Mouse (Mus musculus): ENCODE data around the gene Gpr152. TPM values are rescaled to one million over a fixed set of nuclear protein-coding genes. Genes with fewer than 3 reads are reported as not detected.
A peak's percentile ranks its signal among the peaks of the same experiment; 100 is the strongest.
"Not testable (repeated sequence)": the region's sequence is repeated elsewhere in the genome, so short reads cannot be mapped to it uniquely, and the experiment has no call there.

The Gpr152 gene
- total RNA-seq, 2 experiments from 2014 or later: not detected

GRCm38 (mm10) chr19:4108535-4108934 lies 31.1 kb upstream of the Gpr152 start:
- intact Hi-C loops (cut with DNase I): no loop called here

GRCm38 (mm10) chr19:4112063-4112960 lies 27.3 kb upstream of the Gpr152 start:
- no peak for DNase-seq
- intact Hi-C loops (cut with DNase I): no loop called here

More at GRCm38 (mm10) chr19:4108535-4108934, 31.1 kb upstream of the Gpr152 start:
- DNase-seq: no peak

GRCm38 (mm10) chr19:4113186-4113805 lies 26.3 kb upstream of the Gpr152 start:
- DNase-seq: peak; percentile 75 to 81
- intact Hi-C loops (cut with DNase I): no loop called here

GRCm38 (mm10) chr19:4113806-4114230 lies 25.8 kb upstream of the Gpr152 start:
- intact Hi-C loops (cut with DNase I): no loop called here
- peak; percentile 15 to 29 for DNase-seq

- no peak for DNase-seq
- intact Hi-C loops (cut with DNase I): no loop called here
These were observed 25.0 kb upstream of the Gpr152 start for GRCm38 (mm10) chr19:4114551-4114950.

- no peak for DNase-seq
- intact Hi-C loops (cut with DNase I): no loop called here
These were observed 24.4 kb upstream of the Gpr152 start for GRCm38 (mm10) chr19:4115144-4115543.

GRCm38 (mm10) chr19:4115816-4116215 lies 23.8 kb upstream of the Gpr152 start:
- DNase-seq: no peak
- intact Hi-C loops (cut with DNase I): no loop called here

GRCm38 (mm10) chr19:4117006-4117405 lies 22.6 kb upstream of the Gpr152 start:
- DNase-seq: no peak
- intact Hi-C loops (cut with DNase I): no loop called here

- intact Hi-C loops (cut with DNase I): no loop called here
- no peak for DNase-seq
These were observed 21.2 kb upstream of the Gpr152 start for GRCm38 (mm10) chr19:4118350-4118749.

GRCm38 (mm10) chr19:4119716-4120487 lies 19.7 kb upstream of the Gpr152 start:
- DNase-seq: no peak
- intact Hi-C loops (cut with DNase I): no loop called here

- no peak for DNase-seq
- intact Hi-C loops (cut with DNase I): no loop called here
These were observed 19.1 kb upstream of the Gpr152 start for GRCm38 (mm10) chr19:4120496-4120895.

- DNase-seq: peak; percentile 99 to 100
- intact Hi-C loops (cut with DNase I): no loop called here
These were observed 18.3 kb upstream of the Gpr152 start for GRCm38 (mm10) chr19:4121097-4121805.

GRCm38 (mm10) chr19:4121896-4122295 lies 17.7 kb upstream of the Gpr152 start:
- DNase-seq; intact Hi-C loops (cut with DNase I): not testable (repeated sequence)

GRCm38 (mm10) chr19:4122411-4123370 lies 16.9 kb upstream of the Gpr152 start:
- intact Hi-C loops (cut with DNase I): no loop called here
- no peak for DNase-seq

GRCm38 (mm10) chr19:4124432-4124831 lies 15.2 kb upstream of the Gpr152 start:
- intact Hi-C loops (cut with DNase I): no loop called here
- no peak for DNase-seq

- DNase-seq: peak in 1 of 2 experiments; percentile 28
- intact Hi-C loops (cut with DNase I): not testable (repeated sequence)
These were observed 14.3 kb upstream of the Gpr152 start for GRCm38 (mm10) chr19:4125268-4125667.

GRCm38 (mm10) chr19:4125741-4126696 lies 13.6 kb upstream of the Gpr152 start, which contains the start of gene Aip:
TSS of gene Aip (minus strand) at chr19:4125858.
- DNase-seq: peak; percentile 99
- intact Hi-C loops (cut with DNase I): loop anchor here (2.0 kb wide), 1 partner anchor 37 kb away; the partner anchor contains the start of gene Rps6kb2
